Mouse (Mus musculus): Measurements from ENCODE around the gene Gm28048.

Gm28048 gene

DNA sequence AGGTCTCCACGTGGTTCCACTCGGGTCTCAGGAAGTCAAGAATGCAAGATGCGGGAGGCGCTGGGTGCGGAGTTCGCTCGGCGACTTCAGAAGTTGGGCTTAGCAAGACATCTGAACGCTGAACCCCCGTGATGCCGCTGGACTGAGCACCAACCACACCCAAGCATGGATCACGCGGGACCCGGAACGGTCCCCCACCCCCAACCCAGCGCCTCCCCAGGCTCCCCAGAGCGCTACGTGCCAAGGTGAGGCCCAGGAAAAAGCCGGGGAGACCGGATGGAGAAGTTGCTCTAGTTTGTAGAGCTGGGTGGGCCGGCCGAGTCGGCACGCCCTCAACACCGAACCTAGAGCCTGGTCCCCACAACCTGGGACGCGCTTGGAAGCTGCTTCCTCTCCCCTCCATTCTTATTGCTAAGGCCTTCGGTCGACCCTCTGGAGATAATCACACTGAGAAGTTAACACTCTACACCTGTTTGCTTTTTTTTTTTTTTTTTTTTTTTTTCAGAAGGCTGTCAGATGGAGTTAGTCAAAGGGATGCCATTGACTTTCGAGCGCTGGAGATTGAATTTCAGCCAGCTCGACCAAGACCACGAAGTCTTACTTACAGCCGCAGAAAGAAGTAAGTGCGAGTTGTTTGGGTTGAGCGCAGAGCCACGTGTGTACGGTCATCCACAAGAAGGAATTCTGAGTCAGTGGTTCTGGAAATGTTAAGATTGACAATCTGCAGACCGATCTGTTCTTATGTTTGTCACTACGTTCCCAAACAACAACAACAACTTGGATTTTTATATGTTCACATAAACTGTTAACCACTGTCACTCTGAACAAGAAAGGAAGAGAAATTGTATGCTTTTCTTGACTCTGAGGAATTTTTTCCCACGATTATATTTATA is 121.3 kb downstream of the Gm28048 start, which contains the start of gene B3gnt2:
TSS of gene B3gnt2 (minus strand) at position 627 of the 893 bp plus-strand sequence.
- in situ Hi-C loops (cut with MboI), result no loop called here

GRCm38 (mm10) chr11:22859633-22860334 is 122.1 kb downstream of the Gm28048 start:
- in situ Hi-C loops (cut with MboI), result no loop called here

- in situ Hi-C loops (cut with MboI), result no loop called here
Observed at GRCm38 (mm10) chr11:22859301-22859632, 122.6 kb downstream of the Gm28048 start.

DNA sequence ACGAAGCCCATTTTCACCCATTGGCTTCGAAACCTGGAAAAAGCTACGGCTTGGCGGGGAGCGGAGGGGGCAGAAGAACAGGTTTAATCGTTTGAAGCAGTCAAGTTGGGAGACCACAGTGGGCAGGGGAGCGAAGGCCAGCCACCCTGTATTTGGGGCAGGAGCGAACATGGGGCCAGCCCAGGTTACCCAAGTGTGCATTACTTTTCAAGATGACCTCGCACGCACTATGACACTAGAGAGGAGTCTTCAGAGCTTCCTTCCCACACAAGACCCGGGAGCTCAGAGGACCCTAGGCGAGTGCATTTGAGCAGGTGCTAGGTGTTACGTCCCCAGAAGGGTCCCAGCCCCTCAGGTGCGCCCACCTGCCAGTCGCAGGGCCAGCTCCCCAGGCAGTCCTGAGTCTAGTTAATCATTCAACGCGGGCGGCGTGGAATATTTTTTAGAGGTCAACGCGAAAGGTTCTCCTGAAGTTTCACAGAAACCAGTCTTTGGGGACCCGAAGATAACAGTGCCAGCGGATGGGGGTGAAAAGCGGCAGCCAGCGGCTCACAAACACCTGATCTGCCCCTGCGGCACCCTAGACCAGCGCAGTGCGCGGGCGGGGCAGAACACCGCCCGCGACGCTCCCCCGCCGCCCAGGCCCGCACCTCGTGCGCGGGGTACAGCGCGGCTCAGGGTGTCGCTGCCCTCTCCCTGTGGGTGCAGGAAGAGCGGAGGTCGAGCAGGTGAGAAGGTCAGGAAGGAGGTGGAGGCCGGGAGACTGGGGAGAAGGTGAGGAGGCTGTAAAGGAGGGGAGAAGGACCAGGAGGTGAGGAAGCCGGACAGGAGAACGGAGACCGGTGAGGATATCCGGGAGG is 123.2 kb downstream of the Gm28048 start:
- in situ Hi-C loops (cut with MboI), result no loop called here

- in situ Hi-C loops (cut with MboI), result no loop called here
Observed at GRCm38 (mm10) chr11:22857705-22858440, 124.0 kb downstream of the Gm28048 start.

DNA sequence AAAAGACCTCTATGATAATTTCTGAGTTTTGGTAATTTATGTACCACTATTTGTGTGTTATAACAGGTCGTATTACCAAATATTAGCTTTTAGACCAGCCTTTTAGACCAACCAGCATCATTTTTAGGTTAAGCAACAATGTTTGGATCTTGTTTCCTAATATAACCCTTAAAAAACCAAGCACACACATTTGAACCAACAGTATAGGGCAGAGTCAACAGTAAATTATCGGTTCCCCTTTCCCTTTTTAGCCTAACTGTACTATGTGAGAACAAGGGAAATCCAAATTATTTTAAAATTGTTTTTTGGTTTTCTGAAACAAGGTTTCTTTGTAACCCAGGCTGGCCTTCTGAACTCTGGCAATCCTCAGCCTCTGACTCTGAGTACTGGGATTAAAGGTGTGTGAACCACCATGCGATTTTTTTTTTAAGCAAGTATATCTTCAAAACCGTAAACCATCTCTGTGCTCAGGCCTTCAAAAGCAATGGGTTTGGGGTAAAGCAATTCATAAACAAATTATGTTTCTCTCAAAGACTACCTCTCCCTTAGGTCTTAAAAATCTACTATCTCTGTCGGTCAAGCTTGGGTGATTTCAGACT is 124.7 kb downstream of the Gm28048 start:
- in situ Hi-C loops (cut with MboI), result no loop called here

- in situ Hi-C loops (cut with MboI), result no loop called here
Observed at GRCm38 (mm10) chr11:22856371-22856965, 125.4 kb downstream of the Gm28048 start.

DNA sequence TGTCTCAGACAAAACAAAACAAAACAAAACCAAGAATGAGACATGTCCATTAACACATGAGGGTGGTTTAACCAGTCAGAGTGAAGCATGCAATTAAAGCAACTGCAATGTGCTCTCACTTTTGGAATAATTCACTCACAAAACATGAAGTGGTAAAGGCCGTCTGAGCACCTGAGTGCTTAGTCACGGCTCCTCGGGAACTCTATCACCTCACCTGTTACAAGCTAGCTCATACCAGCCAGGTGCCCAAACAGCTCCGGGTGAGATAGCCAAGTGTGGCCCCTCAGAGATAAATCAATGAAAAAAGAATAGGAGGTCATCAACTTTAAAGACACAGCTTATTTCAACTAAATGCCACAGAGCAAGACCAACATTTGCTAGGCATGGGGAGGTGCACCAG is 127.3 kb downstream of the Gm28048 start:
- in situ Hi-C loops (cut with MboI), result no loop called here

GRCm38 (mm10) chr11:22853477-22854157 is 128.3 kb downstream of the Gm28048 start:
- in situ Hi-C loops (cut with MboI), result no loop called here

GRCm38 (mm10) chr11:22852510-22852909 is 129.4 kb downstream of the Gm28048 start:
- in situ Hi-C loops (cut with MboI), result no loop called here

DNA sequence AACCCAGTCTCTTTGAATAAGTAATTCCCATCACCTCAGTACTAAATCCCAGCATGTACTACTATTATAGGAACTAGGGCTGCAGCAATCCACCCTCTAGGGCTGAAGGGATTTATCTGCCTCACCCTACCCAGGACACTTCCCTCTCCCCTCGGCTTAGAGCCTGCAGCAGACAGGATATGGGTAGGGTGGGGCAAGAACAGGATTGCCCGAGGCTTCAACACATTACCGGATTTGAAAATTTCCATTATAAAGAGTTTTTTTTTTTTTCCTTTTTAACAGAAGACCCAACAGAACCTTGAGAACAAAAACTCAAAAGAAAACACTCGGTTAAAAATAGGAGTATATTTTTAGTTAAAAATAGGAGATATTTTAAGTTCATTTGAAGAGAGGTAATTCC is 130.5 kb downstream of the Gm28048 start:
- in situ Hi-C loops (cut with MboI), result no loop called here

- in situ Hi-C loops (cut with MboI), result no loop called here
Observed at GRCm38 (mm10) chr11:22850077-22850476, 131.8 kb downstream of the Gm28048 start.

DNA sequence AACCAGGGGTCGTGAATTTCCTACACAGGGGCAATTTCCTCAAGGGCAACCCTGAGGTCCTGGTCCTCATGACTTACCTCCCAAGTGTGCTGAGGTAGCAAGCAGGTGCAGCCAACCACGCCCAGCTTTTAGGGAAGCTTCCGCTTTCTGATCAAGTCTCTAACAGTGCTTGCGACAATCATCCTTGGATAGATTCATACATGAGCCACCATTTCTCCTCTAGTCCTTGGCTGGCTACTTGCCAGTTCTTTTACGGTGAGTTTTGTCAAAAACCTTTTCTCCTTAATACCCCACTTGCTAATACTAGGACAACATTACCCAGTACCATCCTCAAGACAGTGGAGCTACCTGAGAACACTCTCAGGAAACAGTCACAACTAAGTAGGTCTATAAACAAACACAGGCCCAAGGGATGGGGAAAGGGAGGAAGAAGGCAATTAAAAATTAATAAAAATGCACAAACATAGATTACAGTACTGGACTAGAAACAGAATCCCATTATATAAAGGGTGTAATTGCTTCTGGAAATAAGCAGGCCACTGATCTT is 133.2 kb downstream of the Gm28048 start:
- in situ Hi-C loops (cut with MboI), result no loop called here

- in situ Hi-C loops (cut with MboI), result no loop called here
Observed at GRCm38 (mm10) chr11:22847732-22848648, 133.9 kb downstream of the Gm28048 start.

GRCm38 (mm10) chr11:22846960-22847731 is 134.7 kb downstream of the Gm28048 start:
- in situ Hi-C loops (cut with MboI), result no loop called here

DNA sequence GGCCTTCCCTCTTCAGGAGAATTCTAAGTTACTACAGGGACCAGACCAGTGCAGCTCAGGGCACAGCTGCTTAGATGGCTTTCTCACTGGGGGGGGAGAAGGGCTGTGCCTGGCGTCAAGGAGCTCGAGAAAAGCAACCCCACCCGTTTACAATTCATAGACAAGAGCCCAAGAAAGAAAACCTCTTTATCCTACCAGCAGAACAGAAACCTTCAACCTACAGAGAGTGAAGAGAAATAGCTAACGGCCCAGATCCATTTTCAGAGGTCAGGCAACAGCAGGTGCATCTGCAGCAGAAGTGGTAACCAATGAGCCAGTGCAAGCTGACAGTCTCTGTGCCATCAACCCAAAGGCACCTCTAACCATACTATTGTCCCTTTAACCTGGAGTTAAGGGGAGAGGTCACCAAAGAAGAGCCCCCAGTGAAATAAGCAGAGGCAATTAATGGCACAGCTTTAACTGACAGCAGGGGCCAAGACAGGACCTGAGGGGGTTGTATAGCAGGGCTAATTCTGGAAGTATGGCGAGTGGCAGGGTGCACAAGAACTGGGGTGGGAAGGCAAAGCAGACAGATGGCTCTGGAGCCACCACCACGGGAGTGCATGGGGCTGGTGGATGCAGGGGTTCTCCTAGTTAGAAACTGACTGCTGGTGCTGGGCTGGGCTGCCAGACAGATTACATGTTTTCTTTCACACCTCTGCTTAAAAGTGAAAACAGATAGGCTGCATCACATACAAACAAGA is 135.6 kb downstream of the Gm28048 start:
- in situ Hi-C loops (cut with MboI), result no loop called here

All from mature B cell (primary cell).